Mouse (Mus musculus) retina, adult 2 months (tissue): ENCODE measurements around the gene Pde4d.

Experiments used
- DNase-seq: peaks from one replicate; pipeline ENCODE4 v3.0.0-alpha.2; 2012; ENCODE audit warnings: low read depth, low spot score

Gene Pde4d

DNA sequence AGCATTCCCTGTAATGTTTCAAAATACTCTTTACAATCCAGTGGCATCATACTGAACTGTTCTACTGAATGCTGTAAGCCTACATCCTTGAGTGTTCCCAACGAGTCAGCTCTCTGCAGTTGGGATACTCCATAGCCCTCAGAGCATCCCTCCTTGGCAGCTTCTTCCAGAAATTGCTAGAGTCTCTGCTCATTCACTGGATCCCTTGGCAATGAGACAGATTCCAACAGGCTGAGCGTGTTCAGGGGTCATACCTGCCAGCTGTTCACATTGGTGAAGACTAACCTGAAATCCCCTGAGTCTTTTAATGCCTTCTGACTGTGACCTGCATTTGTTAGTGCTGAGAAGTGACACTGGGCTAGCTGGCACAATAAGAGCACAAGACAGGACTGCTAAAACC, 1173.5 kb downstream of the Pde4d start:
- no peak for DNase-seq

DNA sequence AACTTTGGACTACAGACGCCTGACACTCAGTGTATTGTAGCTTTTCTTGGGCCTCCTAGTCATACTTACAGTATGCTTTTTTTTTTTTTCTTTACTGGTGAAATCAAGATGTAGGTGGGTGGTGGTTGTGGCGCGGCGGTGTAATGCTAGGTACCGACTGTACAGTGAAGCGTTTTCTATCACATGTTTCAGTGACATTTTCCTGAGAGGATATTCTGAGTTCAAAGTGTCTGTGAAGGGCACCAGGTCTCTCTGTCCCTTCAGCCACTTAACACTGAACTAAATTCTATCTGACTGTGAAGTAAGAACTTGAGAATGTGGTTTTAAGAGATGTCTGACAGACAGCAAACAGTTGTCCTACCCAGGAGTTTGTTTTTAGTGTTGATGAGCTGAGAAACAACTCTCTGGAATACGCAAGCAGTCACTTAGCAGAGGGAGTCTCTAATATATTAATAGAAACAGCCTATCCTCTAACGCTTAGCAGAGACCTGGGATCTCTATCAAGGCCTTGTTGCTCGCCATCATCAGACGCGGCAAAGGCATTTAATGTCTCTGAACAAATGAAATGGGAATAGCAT, 1175.1 kb downstream of the Pde4d start:
- no peak for DNase-seq

DNA sequence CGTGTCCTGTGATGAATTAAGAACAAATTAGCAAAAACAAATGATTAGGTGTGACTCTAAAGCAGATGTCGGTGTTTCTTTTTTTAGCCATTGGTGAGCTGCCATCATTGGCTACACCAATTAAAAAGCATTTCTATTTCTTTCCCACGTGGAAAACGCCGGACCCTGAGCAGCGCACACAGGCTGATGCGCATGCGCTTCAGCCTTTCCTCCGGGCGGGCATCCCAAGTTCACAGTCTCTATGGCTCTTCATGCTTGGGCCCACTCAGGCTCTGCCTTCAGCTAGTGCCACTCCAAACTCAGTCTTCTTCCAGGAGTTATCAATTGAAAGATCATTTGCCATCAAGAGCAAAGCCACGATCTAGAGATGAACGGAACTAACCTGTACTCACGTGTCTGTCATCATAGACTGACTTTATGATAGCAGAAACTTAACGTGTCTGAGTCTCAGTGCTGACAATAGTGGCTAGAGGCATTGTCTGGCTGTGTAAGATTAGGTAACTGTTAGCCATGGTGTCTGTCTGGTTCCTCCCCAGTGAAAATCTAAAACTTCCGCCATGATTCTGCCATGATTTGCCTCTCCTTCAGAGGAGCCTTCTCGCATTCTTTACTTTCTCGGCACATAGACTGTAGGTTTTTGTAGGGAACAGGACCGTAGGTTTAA, 1175.8 kb downstream of the Pde4d start:
- no peak for DNase-seq

DNA sequence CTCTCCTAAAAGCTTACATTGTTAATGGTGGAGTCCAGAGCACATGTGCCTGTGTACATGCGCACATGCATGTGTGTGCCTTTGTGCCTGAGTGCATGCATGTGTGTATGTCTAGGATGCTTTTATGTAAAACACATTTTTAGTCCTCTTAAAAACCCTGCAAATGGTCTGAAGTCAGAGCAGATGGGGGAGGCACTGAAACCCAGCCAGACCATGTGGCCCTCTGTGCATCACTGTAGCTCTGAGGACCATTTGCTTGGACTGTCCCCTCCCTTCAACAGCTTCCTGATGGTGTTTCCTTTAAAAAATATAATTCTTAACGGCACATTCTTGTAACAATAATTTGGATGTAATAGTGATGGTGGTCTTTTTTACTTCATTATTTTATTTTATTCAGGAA, 1177.5 kb downstream of the Pde4d start:
- DNase-seq = no peak

DNA sequence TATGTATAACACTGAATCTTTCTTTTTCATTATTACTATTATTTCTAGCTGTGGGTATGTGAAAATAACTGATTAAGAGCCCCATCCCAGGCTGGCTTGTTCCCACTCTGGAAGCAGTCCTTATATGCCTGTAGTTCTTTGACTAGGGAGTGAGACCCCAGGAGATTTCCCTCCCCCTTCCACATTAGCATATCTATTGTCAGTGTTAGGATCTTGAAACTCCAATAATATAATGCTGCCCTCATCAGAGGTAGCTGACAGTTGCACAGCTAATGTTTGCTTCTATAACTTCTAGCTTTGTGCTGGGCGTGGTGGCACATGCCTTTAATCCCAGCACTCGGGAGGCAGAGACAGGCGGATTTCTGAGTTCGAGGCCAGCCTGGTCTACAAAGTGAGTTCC, 1178.9 kb downstream of the Pde4d start:
- DNase-seq = no peak

DNA sequence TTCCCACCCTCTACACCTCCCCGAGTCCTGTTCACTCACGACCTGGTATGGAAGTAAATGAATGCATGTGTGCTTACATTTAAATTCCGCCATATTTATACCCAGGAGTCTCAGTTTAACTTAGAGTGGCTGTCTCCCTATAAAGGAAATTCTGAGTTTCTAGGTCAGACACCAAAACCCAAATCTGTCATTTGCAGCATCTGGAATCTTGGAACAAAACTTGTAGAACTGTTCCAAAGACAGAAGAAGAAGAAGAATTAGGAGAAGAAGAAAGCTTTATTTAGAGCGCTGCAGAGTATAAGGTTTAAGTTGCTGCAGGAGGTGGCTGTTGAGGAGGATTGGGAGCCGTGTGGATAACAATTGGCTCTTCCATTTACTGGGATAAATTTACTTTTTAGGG, 1179.5 kb downstream of the Pde4d start:
- DNase-seq = no peak

DNA sequence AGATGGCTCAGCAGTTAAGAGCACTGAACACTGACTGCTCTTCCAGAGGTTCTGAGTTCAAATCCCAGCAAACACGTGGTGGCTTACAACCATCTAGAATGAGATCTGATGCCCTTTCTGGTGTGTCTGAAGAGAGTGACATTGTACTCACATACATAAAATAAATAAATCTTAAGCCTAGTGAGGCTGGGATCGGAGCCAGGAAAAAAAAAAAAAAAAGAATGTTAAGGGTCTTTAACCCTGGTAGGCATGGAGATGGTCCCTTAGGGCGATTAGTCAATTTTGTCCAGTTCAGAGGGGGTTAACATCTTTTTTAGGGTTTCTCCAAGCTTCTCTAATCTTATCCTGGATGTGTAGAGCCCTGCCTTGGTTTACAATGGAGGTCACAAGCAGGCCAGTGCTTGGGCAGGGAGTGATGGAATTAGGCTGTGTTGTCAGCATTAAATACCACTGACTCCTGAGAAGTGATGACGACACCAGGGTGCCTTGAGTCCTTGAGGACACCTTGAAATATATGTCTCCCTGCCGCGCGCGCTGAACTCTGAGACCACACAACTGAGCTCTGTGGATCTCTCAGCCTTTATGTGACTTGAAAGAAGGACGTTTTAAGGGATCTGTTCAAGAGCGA, 1181.8 kb downstream of the Pde4d start:
- no peak for DNase-seq

DNA sequence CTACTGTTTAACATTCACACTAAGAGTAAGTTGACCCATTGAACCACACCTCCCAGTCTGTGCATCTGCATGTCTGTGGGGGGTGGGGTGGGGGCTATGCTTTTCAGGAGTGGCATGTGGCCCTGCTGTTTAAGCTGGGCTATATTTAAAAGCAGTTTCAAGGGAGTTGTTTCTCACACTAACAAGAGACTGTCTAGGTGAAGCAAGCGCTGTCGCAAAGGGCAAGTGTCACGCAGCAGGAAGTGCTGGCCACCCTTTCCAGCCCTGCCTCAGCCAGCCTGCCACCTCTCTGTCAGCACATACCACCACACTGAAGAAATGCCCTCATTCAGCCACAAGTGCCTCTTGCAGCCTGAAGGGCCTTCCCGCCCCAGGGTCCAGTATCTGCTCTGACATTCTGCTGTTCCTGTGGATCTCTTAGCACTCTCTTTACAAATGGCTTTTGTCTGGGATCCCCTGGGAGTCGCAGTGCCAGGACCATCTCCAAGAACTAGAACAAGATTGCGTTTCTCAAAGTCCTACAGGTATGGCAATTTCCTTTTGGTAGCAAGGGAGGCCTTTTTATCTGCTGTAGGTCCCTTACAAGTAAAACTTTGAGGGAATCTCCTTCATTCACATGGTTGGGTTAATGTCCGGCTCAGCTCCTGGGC, 1182.8 kb downstream of the Pde4d start:
- DNase-seq = no peak

DNA sequence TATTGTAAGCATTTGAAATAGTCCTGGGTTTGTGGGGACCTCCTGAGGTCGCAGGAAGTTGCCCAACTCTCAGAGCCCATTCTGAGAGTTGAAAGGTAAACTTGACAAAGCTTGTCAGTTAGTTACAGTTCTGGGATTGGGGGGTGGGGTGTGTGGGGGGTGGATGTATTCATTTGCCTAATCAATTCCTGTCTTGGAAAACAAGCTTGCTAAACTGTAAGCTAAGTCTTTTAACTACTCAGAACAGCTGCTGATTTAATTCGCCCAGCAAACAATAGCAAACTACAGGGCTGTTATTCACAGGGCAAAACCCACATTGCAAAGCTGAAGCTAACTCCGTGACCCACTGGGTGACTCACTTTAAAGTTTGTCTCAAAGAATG, 1183.3 kb downstream of the Pde4d start:
- DNase-seq = no peak

DNA sequence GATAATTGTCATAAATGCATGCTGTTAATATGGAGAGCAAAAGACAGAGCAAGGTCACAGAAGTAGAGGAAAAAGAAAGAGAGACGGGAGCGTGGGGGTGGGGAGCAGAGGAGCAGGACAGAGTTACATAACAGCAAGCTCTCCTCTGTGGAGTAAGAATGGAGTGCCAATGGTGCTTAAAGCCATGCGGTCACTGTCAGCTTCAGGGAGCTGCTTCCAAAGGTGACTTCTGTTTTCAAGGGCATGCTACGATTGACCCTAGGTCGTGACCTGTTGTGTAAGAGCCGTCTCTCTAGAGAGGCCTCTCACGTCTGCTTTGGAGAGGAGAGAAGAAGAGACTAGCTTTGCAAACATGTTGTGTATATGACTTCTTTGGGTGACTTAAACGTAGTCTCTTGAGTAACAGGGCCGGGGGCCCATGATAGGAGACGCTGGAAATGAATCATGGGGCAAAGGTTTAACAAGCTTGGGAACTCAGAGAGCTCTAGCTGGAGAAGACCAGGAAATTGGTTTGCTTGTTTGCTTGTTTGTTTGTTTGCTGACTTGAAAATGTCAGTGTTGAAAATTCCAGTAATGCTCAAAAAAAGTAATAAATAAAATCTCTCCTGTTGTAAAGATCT, 1186.3 kb downstream of the Pde4d start:
- no peak for DNase-seq

DNA sequence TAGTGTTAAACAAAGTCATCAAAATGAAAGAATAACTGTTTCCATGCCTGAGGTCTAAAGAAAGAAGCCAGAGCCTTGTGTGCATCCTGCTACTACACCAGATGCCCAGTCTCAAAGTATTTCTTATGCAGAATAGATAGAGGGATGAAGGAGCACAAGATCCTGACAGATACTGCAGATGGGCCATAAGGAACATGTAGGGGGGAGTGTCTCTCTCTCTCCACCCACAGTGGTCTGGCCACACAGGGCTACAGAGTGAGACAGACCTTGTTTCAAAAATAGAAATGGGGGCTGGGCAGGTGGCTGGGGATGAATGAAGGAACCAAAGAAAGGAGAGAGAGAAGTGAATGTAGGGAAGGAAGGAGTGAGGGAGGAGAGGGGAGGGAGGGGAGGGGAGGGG, 1188.5 kb downstream of the Pde4d start:
- no peak for DNase-seq

DNA sequence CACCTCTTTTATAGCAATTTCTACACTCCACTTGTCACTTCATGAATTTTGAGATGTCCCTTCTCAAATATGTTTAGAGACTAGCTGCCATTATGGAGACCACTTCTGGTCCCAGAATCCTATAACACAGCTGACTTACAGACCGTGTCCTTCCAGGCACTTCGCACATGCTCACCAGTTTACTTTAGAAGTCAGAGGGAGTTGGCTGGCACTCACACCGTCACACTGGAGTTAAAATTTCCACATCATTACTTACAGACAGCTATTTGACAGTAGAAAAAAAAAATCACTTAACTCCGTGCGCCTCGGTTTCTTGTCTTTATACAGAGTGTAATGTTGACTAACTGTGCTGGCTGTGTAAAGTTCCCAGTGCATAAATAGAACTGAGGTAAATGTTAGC, 1189.5 kb downstream of the Pde4d start:
- no peak for DNase-seq

DNA sequence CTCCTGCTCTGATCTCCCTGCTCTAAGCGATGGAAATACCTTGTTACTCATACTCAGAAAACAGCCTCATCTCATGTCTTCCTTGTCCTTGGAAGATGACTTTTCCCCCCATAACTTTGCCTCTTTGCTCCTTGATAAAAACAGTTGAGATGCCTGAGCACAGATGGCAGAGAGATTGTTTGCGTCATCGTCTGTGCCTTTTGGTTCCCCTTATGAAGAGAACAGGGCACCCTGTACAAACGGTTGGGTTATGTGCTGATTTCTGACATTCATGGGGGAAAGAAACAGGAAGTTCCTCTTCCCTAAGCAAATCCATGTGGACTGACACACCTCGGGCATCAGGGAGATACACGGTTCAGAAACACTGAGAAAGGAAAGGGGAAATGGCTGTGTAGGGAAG, 1191.8 kb downstream of the Pde4d start:
- DNase-seq = no peak

DNA sequence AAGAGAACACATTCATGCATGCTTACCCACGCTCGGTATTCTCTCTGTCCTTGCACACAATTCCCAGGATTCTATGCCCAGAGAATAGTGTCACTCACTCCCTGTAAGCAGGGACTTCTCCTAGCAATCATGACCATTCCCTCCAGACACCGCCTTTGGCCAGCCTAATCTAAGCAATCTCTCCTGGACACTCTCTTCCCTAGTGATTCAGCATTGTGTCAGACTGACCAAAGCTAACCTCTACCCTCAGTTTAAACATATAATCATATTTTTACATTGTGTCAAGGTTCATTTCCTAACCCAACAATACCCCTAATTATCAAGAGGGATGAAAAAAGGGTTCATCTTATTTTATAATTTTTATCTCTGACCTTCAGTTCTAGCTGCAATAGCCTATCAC, 1193.7 kb downstream of the Pde4d start:
- DNase-seq = no peak

DNA sequence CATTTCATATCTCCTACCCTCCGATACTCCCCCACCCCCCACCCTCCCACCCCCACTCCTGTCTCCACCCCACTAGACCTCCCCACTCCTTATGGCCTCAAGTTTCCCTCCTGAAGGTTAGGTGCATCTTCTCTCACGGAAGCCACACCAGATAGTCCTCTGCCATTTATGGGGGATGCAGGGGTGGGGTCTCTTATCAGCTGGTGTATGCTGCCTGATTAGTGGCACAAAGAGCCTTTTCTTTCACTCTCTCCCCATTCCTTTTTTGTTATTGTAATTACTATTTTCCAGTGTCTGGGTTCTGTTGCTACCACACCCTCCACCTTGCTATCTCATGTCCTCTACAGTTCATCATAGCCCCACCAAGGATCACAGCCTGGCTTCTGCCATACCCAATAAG, 1194.3 kb downstream of the Pde4d start:
- DNase-seq = no peak

DNA sequence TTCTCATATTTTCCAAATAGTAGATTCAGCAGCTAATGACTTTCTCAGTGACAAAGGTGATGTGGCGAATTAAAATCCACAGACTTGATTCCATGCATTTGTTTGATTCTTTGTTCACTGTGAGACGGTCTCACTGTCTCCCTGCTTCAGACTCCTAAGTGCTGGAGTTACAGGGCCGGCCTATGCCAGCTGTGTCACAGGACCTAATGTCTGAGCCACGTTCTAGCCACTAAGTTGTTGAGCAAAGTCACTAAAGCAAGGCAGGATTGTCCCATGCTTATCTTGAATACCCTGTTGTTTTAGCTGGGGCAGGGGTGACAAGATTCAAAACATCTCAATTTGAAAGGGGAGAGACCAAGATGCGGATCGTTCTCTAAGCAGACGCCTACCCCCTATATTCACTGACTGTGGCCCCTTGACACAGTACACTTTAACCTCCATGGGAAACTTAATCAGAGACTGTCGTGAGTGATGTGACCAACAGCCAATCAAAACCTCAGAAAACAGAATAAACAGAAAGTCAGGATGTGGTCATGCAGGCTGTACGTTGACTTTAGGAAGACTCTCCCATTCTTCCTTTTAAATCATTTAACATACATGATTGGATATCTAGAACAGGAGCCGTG, 1195.6 kb downstream of the Pde4d start:
- DNase-seq = no peak

DNA sequence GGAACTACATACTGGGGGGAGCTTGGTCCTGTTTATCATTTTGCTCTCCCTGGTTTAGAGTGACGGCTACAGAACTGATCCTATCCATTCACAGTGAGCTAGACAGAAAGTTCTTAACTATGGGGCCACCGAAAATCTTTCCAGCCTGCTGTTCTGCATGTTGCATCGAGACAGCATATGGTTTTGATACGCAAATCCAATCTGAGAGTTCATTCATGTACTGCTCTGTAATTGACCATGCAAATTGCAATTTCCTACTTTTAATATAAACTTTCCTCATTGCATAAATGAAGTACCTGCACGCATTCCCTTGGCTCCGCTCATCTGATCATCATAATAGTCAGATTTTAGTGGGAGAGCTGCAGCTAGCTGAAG, 1196.1 kb downstream of the Pde4d start:
- no peak for DNase-seq

DNA sequence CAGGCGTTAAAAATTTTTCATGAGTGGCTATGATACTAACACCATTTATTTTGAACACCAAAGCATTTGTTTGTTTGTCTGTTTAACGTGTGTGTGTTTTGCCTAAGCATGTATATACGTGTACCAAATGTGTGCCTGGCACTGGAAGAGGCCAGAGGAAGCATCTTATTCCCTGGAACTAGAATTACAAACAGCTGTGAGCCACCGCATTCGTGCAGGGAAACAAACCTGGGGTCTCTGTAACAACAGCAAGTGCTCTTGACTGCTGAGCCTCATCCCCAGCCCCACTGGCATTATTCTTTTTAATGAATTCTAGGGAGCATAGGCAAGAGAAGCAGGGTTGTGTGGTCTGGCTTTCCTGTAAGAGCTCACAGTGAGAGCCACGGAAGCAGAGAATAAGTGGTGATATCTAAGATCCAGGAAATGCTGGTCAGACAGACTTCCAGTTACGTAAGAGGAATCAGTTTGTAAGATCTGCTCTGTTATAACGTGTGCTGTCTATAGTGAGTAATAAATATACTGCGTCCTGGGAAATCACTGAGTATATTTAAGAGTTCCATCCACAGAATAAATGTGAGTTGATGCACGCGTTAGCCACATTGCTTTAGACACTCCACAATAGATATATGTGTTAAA, 1197.0 kb downstream of the Pde4d start:
- DNase-seq = no peak

DNA sequence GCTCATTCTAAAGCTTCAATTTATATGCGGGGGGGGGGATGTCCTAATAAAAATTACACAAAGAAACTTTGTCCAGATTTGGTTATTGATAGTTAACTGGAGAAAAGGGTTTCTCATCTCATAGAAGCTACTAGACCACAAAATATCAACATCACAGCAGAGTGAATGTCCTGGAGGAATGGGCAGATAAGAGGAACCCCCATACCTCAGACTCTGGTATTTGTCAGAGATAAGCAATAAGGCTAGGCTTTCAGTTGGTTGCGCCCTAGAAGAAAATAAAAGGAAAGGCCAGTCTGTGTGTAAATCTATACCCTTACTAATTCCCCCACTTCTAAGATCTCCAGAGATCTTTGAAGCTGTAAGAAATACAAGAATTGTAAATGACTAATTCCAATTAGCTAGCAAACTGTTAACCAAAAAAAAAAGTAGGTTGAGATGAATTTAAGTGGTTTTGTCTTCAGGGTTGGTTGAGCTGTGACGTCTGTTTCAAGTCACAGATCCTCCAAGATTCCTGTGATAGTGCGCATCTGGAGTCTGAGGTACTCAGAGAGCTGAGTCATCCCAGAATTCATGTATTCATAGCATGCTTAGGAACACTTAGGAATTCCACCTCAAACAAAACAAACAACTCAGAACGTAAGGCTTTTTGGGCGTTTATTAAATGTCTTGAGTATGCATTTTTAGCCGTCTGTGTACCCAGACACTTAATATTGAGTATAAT, 1197.9 kb downstream of the Pde4d start:
- no peak for DNase-seq

DNA sequence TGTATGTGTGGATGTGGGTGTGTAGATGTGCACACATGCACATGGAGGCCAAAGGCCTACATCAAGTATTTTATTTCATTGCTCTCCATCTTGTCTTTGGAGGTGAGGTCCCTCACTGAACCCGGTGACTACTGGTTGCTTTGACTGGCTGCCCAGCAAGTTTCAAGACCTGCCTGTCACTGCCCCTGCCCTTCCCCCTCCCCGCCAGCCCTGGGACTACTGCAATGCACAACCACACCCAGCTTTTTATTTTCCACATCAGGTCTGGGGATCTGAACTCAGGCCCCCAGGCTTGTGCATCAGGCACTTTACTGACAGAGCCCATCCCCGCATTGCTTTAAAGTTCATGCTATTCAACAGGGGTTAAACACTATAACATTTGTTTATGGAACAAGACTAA, 1198.6 kb downstream of the Pde4d start:
- DNase-seq = no peak
